Mouse (Mus musculus) thymus, adult 2 months (tissue): ENCODE data around the gene C130074G19Rik.

Source experiments
- CTCF ChIP-seq: fragments of 200-500 bp; IDR thresholded peaks from 2 replicates; pipeline ENCODE4 v1.5.1; 2012; ENCODE audit warnings: mild to moderate bottlenecking, control low read depth, low read length, moderate library complexity, borderline replicate concordance; ENCODE audit not compliant: control insufficient read depth, poor library complexity, insufficient read depth; ENCODE audit errors: extremely low read depth
- POLR2A ChIP-seq: fragments of 200-500 bp; IDR thresholded peaks from 2 replicates; pipeline ENCODE4 v1.6.1; 2012; ENCODE audit warnings: mild to moderate bottlenecking, low read length, control low read depth, moderate library complexity; ENCODE audit not compliant: control insufficient read depth, poor library complexity, insufficient read depth; ENCODE audit errors: extremely low read depth

GRCm38 (mm10) chr1:184837649-184838048 is 45.4 kb downstream of the C130074G19Rik start:
- TF ChIP-seq CTCF (no peak), POLR2A (no peak)
